Mouse (Mus musculus) intestine, embryonic 14.5 days (tissue): ENCODE data around the gene Astn2. TPM values are rescaled to one million over a fixed set of nuclear protein-coding genes. Genes with fewer than 3 reads are reported as not detected.

Experiments
- ATAC-seq: fragments of 200-750 bp; cut with Nextera tagmentation; replicated peaks from 2 replicates; pipeline ENCODE4 v1.8.0; 2017; ENCODE audit warnings: low read depth, moderate number of reproducible peaks, moderate TSS enrichment, moderate library complexity; ENCODE audit not compliant: low FRiP score, low TSS enrichment
- DNase-seq: peaks from one replicate; pipeline ENCODE4 v3.0.0-alpha.2; 2018; ENCODE audit warnings: low spot score
- H3K27ac ChIP-seq: fragments of 300-500 bp; sonication (generic); 2 replicates; pipeline ENCODE4 v1.5.1; 2014; ENCODE audit warnings: low read depth, mild to moderate bottlenecking, control low read depth
- H3K27me3 ChIP-seq: fragments of 300-500 bp; sonication (generic); replicated peaks from 2 replicates; pipeline ENCODE4 v1.6.1; 2014; ENCODE audit warnings: low read length, control low read depth; ENCODE audit not compliant: control insufficient read depth, insufficient read depth
- H3K36me3 ChIP-seq: fragments of 300-500 bp; sonication (generic); 2 replicates; pipeline ENCODE4 v1.6.1; 2014; ENCODE audit warnings: low read length, control low read depth; ENCODE audit not compliant: control insufficient read depth, insufficient read depth
- H3K4me1 ChIP-seq: fragments of 300-500 bp; sonication (generic); replicated peaks from 2 replicates; pipeline ENCODE4 v1.6.1; 2014; ENCODE audit warnings: low read length, control low read depth, mixed read lengths; ENCODE audit not compliant: control insufficient read depth, insufficient read depth
- H3K4me2 ChIP-seq: fragments of 300-500 bp; sonication (generic); 2 replicates; pipeline ENCODE4 v1.6.1; 2014; ENCODE audit warnings: low read length
- H3K4me3 ChIP-seq: fragments of 300-500 bp; sonication (generic); 2 replicates; pipeline ENCODE4 v1.5.1; 2014; ENCODE audit warnings: low read depth, low read length, control low read depth, mixed read lengths
- H3K9ac ChIP-seq: fragments of 300-500 bp; sonication (generic); 2 replicates; pipeline ENCODE4 v1.6.1; 2014; ENCODE audit warnings: mild to moderate bottlenecking, low read length
- H3K9me3 ChIP-seq: fragments of 300-500 bp; sonication (generic); 2 replicates; pipeline ENCODE4 v1.6.1; 2016; ENCODE audit warnings: low read length, control low read depth; ENCODE audit not compliant: control insufficient read depth
- WGBS: fragments of 180-500 bp; shearing (Covaris S2); extraction: QIAGEN DNeasy Blood & Tissue Kit; methylation state at CpG from one replicate; pipeline ENCODE4 v1.1.7; 2014; 5-methylcytosine and 5-hydroxymethylcytosine counted together
- polyA plus RNA-seq: library from polyadenylated mRNA; unstranded; fragments of >200 nt; fragmentation: Nextera tagmentation; extraction: Ambion mirVana; gene quantifications from 2 replicates; pipeline ENCODE4 v1.2.1, GENCODE M21; 2014

The Astn2 gene
- polyA plus RNA-seq, 1 experiment from 2014 or later, result 0.96 TPM

DNA sequence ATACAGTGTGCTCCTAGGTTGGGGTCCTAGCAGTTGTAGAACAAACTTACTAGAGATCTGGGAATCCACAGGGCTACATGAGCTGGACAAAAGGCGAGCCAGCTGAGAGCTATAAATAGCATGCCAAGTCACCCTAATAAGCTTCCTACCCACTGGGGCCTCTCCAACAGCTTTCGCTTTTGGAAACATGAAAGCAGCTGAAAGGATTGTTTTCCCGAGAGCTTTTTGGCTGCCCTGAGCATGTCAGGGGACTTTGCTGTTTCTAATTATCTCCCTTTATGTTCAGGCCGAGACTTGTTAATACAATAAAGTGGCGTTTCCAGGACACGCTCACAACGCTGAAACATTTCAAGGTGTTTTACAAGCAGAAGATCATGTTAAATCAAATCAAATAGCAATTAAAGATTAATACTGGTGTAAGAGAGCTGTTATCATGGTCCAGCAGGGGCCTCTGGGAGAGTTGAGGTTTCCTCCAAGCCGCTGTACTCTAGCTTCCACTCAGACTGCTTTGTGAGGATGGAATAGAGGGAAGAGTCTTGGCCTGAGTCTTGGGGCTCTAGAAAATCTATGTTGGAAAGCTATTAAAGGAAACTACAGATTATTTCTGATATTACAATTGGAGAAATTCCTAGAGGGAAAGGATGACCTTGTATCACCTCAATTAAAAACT is 378.9 kb downstream of the Astn2 start:
- ATAC-seq, result no peak
- Histone ChIP-seq H3K9ac (no peak overlapping the region), H3K27ac (no peak overlapping the region), H3K9me3 (no peaks in the 10 kb centered on the region), H3K36me3 (no peaks in the 10 kb centered on the region), H3K4me2 (no peak overlapping the region), H3K4me3 (no peak overlapping the region), H3K27me3 (no peaks in the 10 kb centered on the region), H3K4me1 (no peaks in the 10 kb centered on the region)
- no peak for DNase-seq
- WGBS, result 45% methylated on average over 8 of the region's 8 CpGs

DNA sequence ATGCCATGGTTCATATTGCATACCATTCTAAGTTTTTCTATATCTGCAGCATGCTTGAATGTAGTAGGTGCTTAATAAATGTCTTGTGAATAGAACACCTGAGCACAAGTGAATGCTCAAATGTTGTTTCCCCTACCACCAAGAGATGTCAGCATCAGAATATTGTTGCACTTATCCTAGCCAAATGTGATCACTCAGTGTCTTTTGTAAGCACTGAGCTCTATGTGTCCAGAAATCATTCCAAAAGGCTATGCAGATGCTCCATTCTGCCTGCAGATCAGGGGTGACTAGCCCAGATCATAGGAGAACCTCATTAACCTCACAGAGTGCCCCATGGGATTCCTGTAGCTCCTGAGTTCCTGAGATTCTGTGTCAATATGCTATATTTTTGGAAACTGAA is 401.5 kb downstream of the Astn2 start:
- Histone ChIP-seq H3K27me3 (no peaks in the 10 kb centered on the region), H3K4me2 (no peak overlapping the region), H3K9me3 (no peaks in the 10 kb centered on the region), H3K27ac (no peak overlapping the region), H3K36me3 (no peaks in the 10 kb centered on the region), H3K4me3 (no peak overlapping the region), H3K4me1 (no peaks in the 10 kb centered on the region), H3K9ac (no peak overlapping the region)
- ATAC-seq (no peak), DNase-seq (no peak)

DNA sequence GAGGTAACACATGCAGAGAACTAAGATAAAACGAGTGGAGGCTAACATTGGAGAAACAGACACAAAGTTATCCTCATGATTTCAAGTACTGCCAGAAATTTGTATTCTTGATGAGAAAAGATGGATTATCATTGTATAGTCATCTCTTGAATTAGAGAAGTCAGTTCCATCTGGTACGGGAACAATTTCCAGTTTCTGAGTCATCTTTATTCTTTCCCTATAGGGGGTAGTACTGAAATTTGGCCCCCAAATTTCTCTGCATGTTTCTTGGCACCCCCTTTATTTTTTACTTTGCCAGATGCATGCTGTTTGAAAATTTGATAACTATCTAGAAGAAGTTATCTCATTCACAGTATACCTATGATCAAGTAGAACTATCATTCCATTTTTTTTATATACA is 420.8 kb downstream of the Astn2 start:
- Histone ChIP-seq H3K9me3 (no peaks in the 10 kb centered on the region), H3K27me3 (no peaks in the 10 kb centered on the region), H3K4me2 (no peak overlapping the region), H3K4me3 (no peak overlapping the region), H3K36me3 (no peaks in the 10 kb centered on the region), H3K4me1 (no peaks in the 10 kb centered on the region), H3K9ac (no peak overlapping the region), H3K27ac (no peak overlapping the region)
- WGBS, result 89% methylated on average over 2 of the region's 2 CpGs
- DNase-seq, result no peak
- no peak for ATAC-seq

GRCm38 (mm10) chr4:65982882-65983281 is 421.5 kb downstream of the Astn2 start:
- no peaks in the 10 kb centered on the region for H3K27me3 ChIP-seq
- no peak overlapping the region for H3K27ac ChIP-seq
- ATAC-seq (no peak), DNase-seq (no peak)
- WGBS, result 46% methylated on average over 4 of the region's 4 CpGs
- H3K4me2 ChIP-seq, result no peak overlapping the region
- H3K36me3 ChIP-seq, result no peaks in the 10 kb centered on the region
- H3K9ac ChIP-seq, result no peak overlapping the region
- no peaks in the 10 kb centered on the region for H3K9me3 ChIP-seq
- no peak overlapping the region for H3K4me3 ChIP-seq
- H3K4me1 ChIP-seq, result no peaks in the 10 kb centered on the region

DNA sequence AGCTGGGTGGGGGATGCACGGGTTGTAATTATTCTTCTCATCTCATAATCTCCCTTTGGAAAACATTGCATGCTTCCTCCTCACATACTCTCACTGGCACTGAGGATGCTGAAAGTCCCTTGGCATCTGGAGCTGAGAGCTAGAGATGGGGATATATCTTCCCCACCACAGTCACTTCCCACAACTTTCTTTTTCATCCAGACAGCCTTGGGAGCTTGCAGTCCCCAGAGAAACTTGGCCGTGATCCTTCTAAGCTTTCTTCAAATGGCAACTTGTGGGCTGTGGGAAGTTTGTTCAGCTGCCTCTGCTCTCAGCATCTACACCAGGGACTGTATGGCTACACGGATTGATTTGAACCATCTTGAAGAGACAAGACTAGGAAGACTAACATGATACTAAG is 428.2 kb downstream of the Astn2 start:
- H3K9me3 ChIP-seq, result no peaks in the 10 kb centered on the region
- no peak overlapping the region for H3K4me3 ChIP-seq
- ATAC-seq (no peak), DNase-seq (no peak)
- no peak overlapping the region for H3K27ac ChIP-seq
- H3K4me2 ChIP-seq, result no peak overlapping the region
- no peaks in the 10 kb centered on the region for H3K4me1 ChIP-seq
- no peaks in the 10 kb centered on the region for H3K27me3 ChIP-seq
- 75% methylated on average over 3 of the region's 3 CpGs for WGBS
- H3K9ac ChIP-seq, result no peak overlapping the region
- no peaks in the 10 kb centered on the region for H3K36me3 ChIP-seq

DNA sequence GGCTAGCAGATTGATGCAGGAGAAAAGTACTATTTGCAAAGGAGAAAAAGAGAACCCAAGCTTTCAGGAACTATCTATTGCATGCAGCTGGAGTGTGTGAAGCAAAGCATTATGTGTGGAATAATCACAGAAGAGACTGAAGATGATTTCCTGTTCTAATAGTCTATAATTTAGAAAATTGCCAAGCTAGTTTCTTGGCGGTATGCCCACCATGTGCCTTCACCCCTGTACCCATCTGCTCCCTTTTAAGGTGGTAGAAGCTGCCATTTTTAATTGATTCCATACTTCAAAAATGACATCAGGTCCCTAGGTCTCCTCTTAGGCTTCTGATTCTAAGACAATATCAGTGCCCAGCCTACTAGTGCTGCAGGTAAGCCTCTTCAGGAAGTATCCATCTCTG is 432.0 kb downstream of the Astn2 start:
- no peaks in the 10 kb centered on the region for H3K9me3 ChIP-seq
- no peak overlapping the region for H3K4me2 ChIP-seq
- no peak overlapping the region for H3K9ac ChIP-seq
- H3K27ac ChIP-seq, result no peak overlapping the region
- H3K36me3 ChIP-seq, result no peaks in the 10 kb centered on the region
- no peak overlapping the region for H3K4me3 ChIP-seq
- H3K27me3 ChIP-seq, result no peaks in the 10 kb centered on the region
- WGBS, result 86% methylated on average over 1 of the region's 1 CpGs
- no peaks in the 10 kb centered on the region for H3K4me1 ChIP-seq
- DNase-seq (no peak), ATAC-seq (no peak)

GRCm38 (mm10) chr4:65969318-65969717 is 435.1 kb downstream of the Astn2 start:
- H3K4me2 ChIP-seq, result no peak overlapping the region
- no peak for ATAC-seq

GRCm38 (mm10) chr4:65964604-65965003 is 439.8 kb downstream of the Astn2 start:
- H3K9me3 ChIP-seq, result no peaks in the 10 kb centered on the region
- no peak overlapping the region for H3K4me3 ChIP-seq
- 66% methylated on average over 3 of the region's 3 CpGs for whole genome bisulfite sequencing
- H3K4me2 ChIP-seq, result no peak overlapping the region
- DNase-seq (no peak), ATAC-seq (no peak)
- no peaks in the 10 kb centered on the region for H3K36me3 ChIP-seq
- H3K4me1 ChIP-seq, result no peaks in the 10 kb centered on the region
- no peak overlapping the region for H3K27ac ChIP-seq
- no peaks in the 10 kb centered on the region for H3K27me3 ChIP-seq
- H3K9ac ChIP-seq, result no peak overlapping the region

More at GRCm38 (mm10) chr4:65969318-65969717, 435.1 kb downstream of the Astn2 start:
- Histone ChIP-seq H3K27ac (no peak overlapping the region), H3K36me3 (no peaks in the 10 kb centered on the region), H3K27me3 (no peaks in the 10 kb centered on the region), H3K9me3 (no peaks in the 10 kb centered on the region), H3K9ac (no peak overlapping the region), H3K4me3 (no peak overlapping the region), H3K4me1 (no peaks in the 10 kb centered on the region)
- 77% methylated on average over 2 of the region's 2 CpGs for WGBS
- DNase-seq, result no peak

- Histone ChIP-seq H3K36me3 (no peaks in the 10 kb centered on the region), H3K4me1 (no peaks in the 10 kb centered on the region), H3K4me3 (no peak overlapping the region), H3K27me3 (no peaks in the 10 kb centered on the region), H3K9me3 (no peaks in the 10 kb centered on the region), H3K27ac (no peak overlapping the region), H3K4me2 (no peak overlapping the region), H3K9ac (no peak overlapping the region)
- 72% methylated on average over 5 of the region's 5 CpGs for WGBS
- ATAC-seq (no peak), DNase-seq (no peak)
These were observed 445.1 kb downstream of the Astn2 start for GRCm38 (mm10) chr4:65959188-65959759.
